Mouse (Mus musculus): Measurements from ENCODE around the gene Nup62. TPM values are rescaled to one million over a fixed set of nuclear protein-coding genes. Genes with fewer than 3 reads are reported as not detected.
A peak's percentile ranks its signal among the peaks of the same experiment; 100 is the strongest.

Gene Nup62
- 39.8 and 47.3 TPM in 2 replicates for total RNA-seq (2015)
- total RNA-seq (2017) = 126 and 140 TPM in 2 replicates

- ATAC-seq (replicated peaks; ENCODE audit: poor library complexity) = peak; percentile 82
Observed at GRCm38 (mm10) chr7:44815721-44816469, at the start of gene Nup62, which contains the start of gene Il4i1. Gene Nup62, plus strand, starts transcription at chr7:44816088. Gene Il4i1, plus strand, starts transcription at chr7:44816387.

DNA sequence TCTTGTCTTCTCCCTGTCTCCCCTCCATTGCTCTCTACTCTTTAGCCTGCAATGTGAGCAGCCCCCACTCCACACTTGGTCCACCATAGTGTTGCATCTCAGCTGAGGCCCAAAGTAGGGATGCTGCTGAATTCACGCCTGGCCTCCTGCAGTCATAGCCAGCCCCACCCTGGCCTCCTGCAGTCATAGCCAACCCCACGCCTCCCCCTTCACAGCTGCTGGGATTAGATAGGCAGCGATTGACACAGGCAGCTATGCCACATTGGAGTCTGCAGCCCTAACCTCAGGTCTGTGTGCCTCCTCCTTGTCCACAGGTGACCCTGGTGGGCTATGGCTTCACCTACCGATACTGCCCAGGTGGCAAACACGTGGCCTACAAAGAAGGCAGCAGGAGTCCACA is 47.8 kb upstream of the Nup62 start:
- ATAC-seq (replicated peaks; ENCODE audit: poor library complexity) = no peak

DNA sequence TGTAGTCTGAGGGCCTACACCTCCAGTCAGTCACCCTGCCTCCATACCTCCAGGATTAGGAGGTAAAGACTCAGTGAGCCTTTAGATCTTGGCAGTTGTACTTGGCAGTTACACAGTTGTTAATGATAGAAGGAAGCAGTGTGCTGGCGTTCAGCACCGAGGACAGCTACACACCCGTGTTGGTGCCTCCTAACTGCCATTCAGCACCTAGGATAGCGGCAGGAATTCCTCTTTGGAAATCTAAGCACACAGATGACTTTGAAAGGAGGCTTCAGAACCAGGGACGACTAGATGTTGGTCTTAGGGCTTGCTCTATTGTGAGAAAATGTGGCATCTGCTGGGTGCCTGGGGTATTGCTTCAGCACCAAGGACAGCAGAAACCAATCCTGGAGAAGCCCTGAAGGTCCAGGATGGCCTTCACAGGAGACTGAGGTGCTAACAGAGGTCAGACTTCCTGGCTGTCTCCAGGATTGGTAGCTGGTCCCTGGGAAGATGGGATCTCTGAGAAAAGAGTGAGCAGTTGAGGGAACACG is 45.8 kb upstream of the Nup62 start:
- ATAC-seq (replicated peaks; ENCODE audit: poor library complexity) = peak; percentile 81

- ATAC-seq (replicated peaks; ENCODE audit: poor library complexity) = peak; percentile 71
Observed at GRCm38 (mm10) chr7:44772591-44773204, 43.2 kb upstream of the Nup62 start.

DNA sequence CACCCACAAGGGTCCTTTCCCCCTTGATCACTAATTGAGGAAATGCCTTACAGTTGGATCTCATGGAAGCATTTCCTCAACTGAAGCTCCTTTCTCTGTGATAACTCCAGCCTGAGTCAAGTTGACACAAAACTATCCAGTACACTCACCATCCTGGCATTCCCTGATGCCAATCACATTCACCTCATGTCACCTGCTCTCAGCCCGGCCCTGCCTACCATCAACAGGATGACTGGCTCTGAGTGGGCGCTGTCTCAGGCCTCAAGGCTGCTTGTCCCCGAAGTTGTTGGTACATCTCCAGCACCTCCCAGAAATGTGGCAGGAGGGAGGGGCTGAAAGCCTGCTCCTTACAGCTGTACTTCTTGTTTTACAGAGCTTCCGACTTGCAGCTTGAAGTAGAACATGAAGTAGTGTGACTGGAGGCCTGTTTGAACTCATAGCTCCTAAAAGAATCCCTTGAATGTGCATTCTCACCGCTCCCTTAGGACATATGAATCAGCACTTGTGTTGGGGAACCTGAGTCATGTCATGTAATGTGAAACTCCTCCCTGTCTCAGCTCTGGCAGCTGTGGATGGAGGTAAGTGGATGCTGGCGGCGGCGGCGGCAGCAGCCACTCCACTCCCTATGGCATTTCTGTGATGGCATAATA is 38.9 kb upstream of the Nup62 start:
- ATAC-seq (replicated peaks; ENCODE audit: poor library complexity) = no peak

GRCm38 (mm10) chr7:44780101-44780500 is 35.8 kb upstream of the Nup62 start:
- no peak for ATAC-seq (replicated peaks; ENCODE audit: poor library complexity)

DNA sequence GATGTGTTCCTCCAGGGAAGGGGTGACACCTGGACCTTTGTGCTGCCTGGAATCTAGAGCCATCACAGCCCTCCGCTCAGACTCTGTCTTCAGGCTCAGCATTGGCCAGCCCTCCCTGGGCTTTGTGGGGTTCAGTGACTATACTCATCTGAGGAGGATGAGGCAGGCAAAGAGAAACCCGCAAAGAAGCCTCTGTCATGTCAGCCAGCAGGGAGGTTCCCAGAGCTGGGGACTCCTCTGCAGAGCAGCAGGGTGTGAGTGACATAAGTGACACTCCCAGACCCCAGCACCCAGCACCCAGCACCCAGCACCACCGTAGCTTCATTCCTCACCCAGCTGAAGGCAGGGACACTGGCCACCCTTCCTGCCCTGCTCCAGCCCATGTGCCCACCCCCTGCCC is 26.4 kb upstream of the Nup62 start:
- ATAC-seq (replicated peaks; ENCODE audit: poor library complexity) = no peak

- no peak for ATAC-seq (replicated peaks; ENCODE audit: poor library complexity)
Observed at GRCm38 (mm10) chr7:44790066-44790465, 25.8 kb upstream of the Nup62 start.

DNA sequence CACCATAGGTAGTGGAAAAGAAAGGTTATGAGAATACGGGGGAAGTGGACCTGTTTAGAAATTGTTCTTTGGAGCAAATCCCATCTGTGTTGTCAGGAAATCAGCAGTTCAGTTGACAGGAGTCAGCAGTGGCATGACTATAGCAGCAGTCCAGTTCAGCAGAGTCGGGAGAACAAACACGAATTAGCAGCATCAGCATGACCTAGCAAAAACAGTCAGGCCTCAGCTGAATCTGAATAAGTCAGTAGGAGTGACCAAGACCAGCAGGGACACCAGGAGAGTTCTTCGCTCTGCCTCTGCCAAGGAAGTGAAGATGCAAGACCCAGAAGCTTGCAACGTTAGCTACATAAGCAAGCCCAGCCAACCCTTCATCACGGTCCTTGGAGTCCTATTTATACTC is 23.1 kb upstream of the Nup62 start:
- no peak for ATAC-seq (replicated peaks; ENCODE audit: poor library complexity)

GRCm38 (mm10) chr7:44808927-44809326 is 7.0 kb upstream of the Nup62 start:
- no peak for ATAC-seq (replicated peaks; ENCODE audit: poor library complexity)

GRCm38 (mm10) chr7:44809466-44809865 is 6.4 kb upstream of the Nup62 start:
- no peak for ATAC-seq (replicated peaks; ENCODE audit: poor library complexity)

- no peak for ATAC-seq (replicated peaks; ENCODE audit: poor library complexity)
Observed at GRCm38 (mm10) chr7:44810365-44810764, 5.5 kb upstream of the Nup62 start.

- no peak for ATAC-seq (replicated peaks; ENCODE audit: poor library complexity)
Observed at GRCm38 (mm10) chr7:44810819-44811557, 4.9 kb upstream of the Nup62 start.

GRCm38 (mm10) chr7:44812651-44813325 is 3.1 kb upstream of the Nup62 start:
- no peak for ATAC-seq (replicated peaks; ENCODE audit: poor library complexity)

GRCm38 (mm10) chr7:44813985-44814384 is 1.9 kb upstream of the Nup62 start:
- ATAC-seq (replicated peaks; ENCODE audit: poor library complexity) = no peak

- no peak for ATAC-seq (replicated peaks; ENCODE audit: poor library complexity)
Observed at GRCm38 (mm10) chr7:44814423-44814822, 1.5 kb upstream of the Nup62 start.

DNA sequence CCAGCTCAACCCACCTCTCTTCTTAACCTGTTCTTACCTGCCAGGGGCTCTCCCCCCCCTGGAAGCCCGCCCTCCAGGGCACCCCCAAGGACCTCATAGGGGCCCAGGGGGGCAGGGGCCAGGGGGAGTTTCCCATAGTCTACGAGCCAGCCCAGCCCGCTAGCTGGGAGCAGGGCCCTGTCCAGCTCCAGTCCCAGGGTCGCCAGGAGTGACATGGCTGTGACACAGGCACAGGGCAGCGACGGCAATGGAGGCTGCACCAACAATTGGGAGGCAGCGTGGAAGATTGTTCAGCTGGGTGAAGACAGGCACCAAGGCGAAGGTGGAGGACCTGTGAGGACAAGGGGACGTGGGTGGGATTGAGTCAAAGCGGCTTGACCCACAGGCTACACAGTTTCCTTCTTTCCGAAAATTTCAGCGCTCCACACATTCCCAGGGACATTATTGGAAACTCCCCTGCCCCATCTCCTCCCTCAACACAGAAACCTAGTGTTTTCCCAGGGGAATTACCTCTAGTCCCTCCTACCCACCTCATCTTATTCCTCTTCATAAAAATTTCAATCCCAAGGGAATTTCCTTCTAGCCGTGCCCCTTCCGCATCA is 835 bp upstream of the Nup62 start:
- no peak for ATAC-seq (replicated peaks; ENCODE audit: poor library complexity)

GRCm38 (mm10) chr7:44816470-44817021 is 658 bp downstream of the Nup62 start, which contains the start of gene Atf5:
Gene Atf5, minus strand, starts transcription at chr7:44816658.
- ATAC-seq (replicated peaks; ENCODE audit: poor library complexity) = peak; percentile 13; the same call in 1 of the 2 replicates

GRCm38 (mm10) chr7:44817441-44817840 is 1.6 kb downstream of the Nup62 start:
- no peak for ATAC-seq (replicated peaks; ENCODE audit: poor library complexity)

DNA sequence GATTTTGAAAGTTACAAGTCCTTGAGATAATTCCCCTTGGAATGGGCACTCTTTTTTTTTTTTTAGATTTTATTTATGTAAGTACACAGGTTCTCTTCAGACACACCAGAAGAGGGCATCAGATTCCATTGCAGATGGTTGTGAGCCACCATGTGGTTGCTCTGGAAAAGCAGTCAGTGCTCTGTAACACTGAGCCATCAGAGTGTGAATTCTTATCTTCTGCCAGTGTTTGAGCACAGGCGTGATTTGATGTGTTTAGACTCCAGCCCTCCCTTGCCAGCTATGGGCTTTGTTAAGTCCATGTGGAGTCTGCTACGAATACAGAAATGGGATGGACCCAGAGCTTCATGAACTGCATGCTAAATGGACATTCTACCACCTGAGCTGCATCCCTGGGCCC is 2.3 kb downstream of the Nup62 start:
- no peak for ATAC-seq (replicated peaks; ENCODE audit: poor library complexity)

Data from megakaryocyte progenitor cell, adult 5-6 weeks (primary cell).